Mouse (Mus musculus) liver, postnatal 0 days (tissue): ENCODE results near the gene Cdk19.
A peak's percentile ranks its signal among the peaks of the same experiment; 100 is the strongest.

Source experiments
- CTCF ChIP-seq: sonication (generic); IDR thresholded peaks from 2 replicates; pipeline ENCODE4 v1.5.1; 2016; ENCODE audit warnings: antibody characterized with exemption, low read depth
- EP300 ChIP-seq: IDR thresholded peaks from 2 replicates; pipeline ENCODE4 v1.6.1; 2016; ENCODE audit warnings: antibody characterized with exemption, low read depth, mild to moderate bottlenecking

DNA sequence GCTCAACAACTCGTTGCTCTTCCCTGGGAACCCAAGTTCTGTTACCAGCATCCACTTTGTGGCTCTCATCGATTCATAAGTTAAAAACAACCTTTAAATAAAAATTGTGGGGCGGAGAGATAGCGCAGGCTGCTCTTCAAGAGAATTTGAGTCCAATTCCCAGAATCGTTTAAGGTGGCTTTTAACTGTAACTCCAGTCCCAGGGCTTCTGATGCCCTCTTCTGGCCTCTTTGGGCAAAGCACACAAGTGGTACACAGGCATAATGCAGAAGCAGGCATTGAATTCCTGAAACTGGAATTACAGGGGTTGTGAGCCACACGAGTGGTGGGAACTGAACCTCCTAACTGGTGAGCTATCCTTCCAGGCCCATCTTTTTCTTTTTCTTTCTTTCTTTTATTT lies 190.3 kb downstream of the Cdk19 start:
- TF ChIP-seq EP300, result peak; percentile 21; the same call in 1 of the 2 replicates
- peak; percentile 76 for TF ChIP-seq CTCF
